Mouse (Mus musculus) brown adipose tissue, adult 24 weeks (tissue): ENCODE measurements around the gene Ide. TPM values are rescaled to one million over a fixed set of nuclear protein-coding genes. Genes with fewer than 3 reads are reported as not detected.

Source experiments
- H3K27ac ChIP-seq: fragments of 200-500 bp; replicated peaks from 2 replicates; pipeline ENCODE4 v1.5.1; 2012; ENCODE audit warnings: low read depth, mild to moderate bottlenecking, low read length
- H3K4me1 ChIP-seq: fragments of 200-500 bp; 2 replicates; pipeline ENCODE4 v1.6.1; 2012; ENCODE audit warnings: low read length, mixed read lengths; ENCODE audit not compliant: control insufficient read depth, insufficient read depth, insufficient read length
- H3K4me3 ChIP-seq: fragments of 200-500 bp; 2 replicates; pipeline ENCODE4 v1.5.1; 2012; ENCODE audit warnings: low read depth, mild to moderate bottlenecking, low read length, moderate library complexity; ENCODE audit not compliant: insufficient read depth
- polyA plus RNA-seq: library from polyadenylated mRNA; stranded (reverse); fragments of >200 nt; gene quantifications from 2 replicates; pipeline ENCODE4 v1.2.4, GENCODE M21; 2012; ENCODE audit not compliant: missing spikeins, insufficient read depth, insufficient read length

The Ide gene
- polyA plus RNA-seq, 1 experiment, result 88.9 TPM

GRCm38 (mm10) chr19:37352756-37353155, 15.1 kb upstream of the Ide start:
- H3K4me1 ChIP-seq, result peaks cover 2% of the 10 kb centered on the region; the same call in 1 of the 2 replicates

GRCm38 (mm10) chr19:37348952-37349351, 11.3 kb upstream of the Ide start:
- H3K4me3 ChIP-seq, result no peak overlapping the region
- H3K27ac ChIP-seq, result peak overlapping the region; percentile 61
- peaks cover 5% of the 10 kb centered on the region; the same call in 1 of the 2 replicates for H3K4me1 ChIP-seq

More at GRCm38 (mm10) chr19:37352756-37353155, 15.1 kb upstream of the Ide start:
- Histone ChIP-seq H3K4me3 (no peak overlapping the region), H3K27ac (no peak overlapping the region)

- H3K4me1 ChIP-seq, result peaks cover 5% of the 10 kb centered on the region; the same call in 1 of the 2 replicates
- H3K4me3 ChIP-seq, result no peak overlapping the region
- peak overlapping the region; percentile 61 for H3K27ac ChIP-seq
These were observed 10.7 kb upstream of the Ide start for GRCm38 (mm10) chr19:37348331-37348730.

- peaks cover 5% of the 10 kb centered on the region; the same call in 1 of the 2 replicates for H3K4me1 ChIP-seq
- no peak overlapping the region for H3K27ac ChIP-seq
- no peak overlapping the region for H3K4me3 ChIP-seq
These were observed 8.6 kb upstream of the Ide start for GRCm38 (mm10) chr19:37346258-37346657.

GRCm38 (mm10) chr19:37343899-37344298, 6.2 kb upstream of the Ide start:
- peaks cover 4% of the 10 kb centered on the region; the same call in 1 of the 2 replicates for H3K4me1 ChIP-seq
- no peak overlapping the region for H3K27ac ChIP-seq
- no peak overlapping the region for H3K4me3 ChIP-seq

GRCm38 (mm10) chr19:37340931-37341330, 3.3 kb upstream of the Ide start:
- H3K27ac ChIP-seq, result no peak overlapping the region
- no peak overlapping the region for H3K4me3 ChIP-seq

GRCm38 (mm10) chr19:37340495-37340894, 2.8 kb upstream of the Ide start:
- Histone ChIP-seq H3K27ac (no peak overlapping the region), H3K4me1 (no peaks in the 10 kb centered on the region), H3K4me3 (no peak overlapping the region)

More at GRCm38 (mm10) chr19:37340931-37341330, 3.3 kb upstream of the Ide start:
- no peaks in the 10 kb centered on the region for H3K4me1 ChIP-seq

- H3K4me3 ChIP-seq, result no peak overlapping the region
- no peak overlapping the region for H3K27ac ChIP-seq
- H3K4me1 ChIP-seq, result no peaks in the 10 kb centered on the region
These were observed 2.3 kb downstream of the Ide start for GRCm38 (mm10) chr19:37335392-37335791.

- no peak overlapping the region for H3K4me3 ChIP-seq
- H3K4me1 ChIP-seq, result no peaks in the 10 kb centered on the region
- H3K27ac ChIP-seq, result no peak overlapping the region
These were observed 4.3 kb downstream of the Ide start for GRCm38 (mm10) chr19:37333357-37333756.

- H3K4me3 ChIP-seq, result no peak overlapping the region
These were observed 4.9 kb downstream of the Ide start for GRCm38 (mm10) chr19:37332726-37333125.

GRCm38 (mm10) chr19:37327216-37327615, 10.4 kb downstream of the Ide start:
- no peaks in the 10 kb centered on the region for H3K4me1 ChIP-seq
- H3K27ac ChIP-seq, result no peak overlapping the region

More at GRCm38 (mm10) chr19:37332726-37333125, 4.9 kb downstream of the Ide start:
- H3K4me1 ChIP-seq, result no peaks in the 10 kb centered on the region
- H3K27ac ChIP-seq, result no peak overlapping the region

GRCm38 (mm10) chr19:37323566-37323965, 14.1 kb downstream of the Ide start:
- no peak overlapping the region for H3K4me3 ChIP-seq
- H3K4me1 ChIP-seq, result no peaks in the 10 kb centered on the region
- peak overlapping the region; percentile 89 for H3K27ac ChIP-seq

More at GRCm38 (mm10) chr19:37327216-37327615, 10.4 kb downstream of the Ide start:
- no peak overlapping the region for H3K4me3 ChIP-seq

GRCm38 (mm10) chr19:37320802-37321619, 16.6 kb downstream of the Ide start:
- Histone ChIP-seq H3K4me1 (no peaks in the 10 kb centered on the region), H3K4me3 (no peak overlapping the region), H3K27ac (peak overlapping the region; percentile 93)

GRCm38 (mm10) chr19:37317359-37317758, 20.3 kb downstream of the Ide start:
- H3K4me3 ChIP-seq, result no peak overlapping the region
- H3K4me1 ChIP-seq, result no peaks in the 10 kb centered on the region
- no peak overlapping the region for H3K27ac ChIP-seq

- no peak overlapping the region for H3K4me3 ChIP-seq
- H3K4me1 ChIP-seq, result no peaks in the 10 kb centered on the region
- H3K27ac ChIP-seq, result peak overlapping the region; percentile 59
These were observed 22.6 kb downstream of the Ide start for GRCm38 (mm10) chr19:37315091-37315490.

- no peak overlapping the region for H3K27ac ChIP-seq
- H3K4me1 ChIP-seq, result no peaks in the 10 kb centered on the region
- H3K4me3 ChIP-seq, result no peak overlapping the region
These were observed 26.2 kb downstream of the Ide start for GRCm38 (mm10) chr19:37311426-37311825.
